Mouse (Mus musculus) embryonic facial prominence, embryonic 15.5 days (tissue): ENCODE data around the gene Galc. TPM values are rescaled to one million over a fixed set of nuclear protein-coding genes. Genes with fewer than 3 reads are reported as not detected.
"Not testable (repeated sequence)": the region's sequence is repeated elsewhere in the genome, so short reads cannot be mapped to it uniquely, and the experiment has no call there.

ENCODE experiments used
- ATAC-seq: fragments of 200-750 bp; cut with Nextera tagmentation; 2 replicates; pipeline ENCODE4 v1.8.0; 2017; ENCODE audit warnings: low read depth, moderate TSS enrichment; ENCODE audit not compliant: insufficient number of reproducible peaks, low FRiP score, low TSS enrichment
- H3K27ac ChIP-seq: fragments of 300-500 bp; sonication (generic); replicated peaks from 2 replicates; pipeline ENCODE4 v1.5.1; 2015; ENCODE audit warnings: mild to moderate bottlenecking, inconsistent platforms
- H3K27me3 ChIP-seq: fragments of 300-500 bp; sonication (generic); 2 replicates; pipeline ENCODE4 v1.6.1; 2015; ENCODE audit warnings: inconsistent platforms
- H3K36me3 ChIP-seq: fragments of 300-500 bp; sonication (generic); 2 replicates; pipeline ENCODE4 v1.6.1; 2015; ENCODE audit warnings: mild to moderate bottlenecking, inconsistent platforms
- H3K4me1 ChIP-seq: fragments of 300-500 bp; sonication (generic); 2 replicates; pipeline ENCODE4 v1.6.1; 2015; ENCODE audit warnings: inconsistent platforms
- H3K4me2 ChIP-seq: fragments of 300-500 bp; sonication (generic); replicated peaks from 2 replicates; pipeline ENCODE4 v1.6.1; 2015; ENCODE audit warnings: mild to moderate bottlenecking, inconsistent platforms
- H3K4me3 ChIP-seq: fragments of 300-500 bp; sonication (generic); replicated peaks from 2 replicates; pipeline ENCODE4 v1.5.1; 2015; ENCODE audit warnings: mild to moderate bottlenecking, inconsistent platforms
- H3K9ac ChIP-seq: fragments of 300-500 bp; sonication (generic); 2 replicates; pipeline ENCODE4 v1.6.1; 2015; ENCODE audit warnings: inconsistent platforms
- H3K9me3 ChIP-seq: fragments of 300-500 bp; sonication (generic); replicated peaks from 2 replicates; pipeline ENCODE4 v1.6.1; 2016; ENCODE audit warnings: inconsistent platforms
- WGBS: fragments of 180-500 bp; shearing (Covaris S2); methylation state at CpG from one replicate; pipeline ENCODE4 v1.1.7; 2015; 5-methylcytosine and 5-hydroxymethylcytosine counted together
- polyA plus RNA-seq: library from polyadenylated mRNA; unstranded; fragments of >200 nt; fragmentation: Nextera tagmentation; extraction: Ambion mirVana; gene quantifications from 2 replicates; pipeline ENCODE4 v1.2.1, GENCODE M21; 2015

Gene Galc
- polyA plus RNA-seq, 1 experiment from 2014 or later, result 9.2 TPM

DNA sequence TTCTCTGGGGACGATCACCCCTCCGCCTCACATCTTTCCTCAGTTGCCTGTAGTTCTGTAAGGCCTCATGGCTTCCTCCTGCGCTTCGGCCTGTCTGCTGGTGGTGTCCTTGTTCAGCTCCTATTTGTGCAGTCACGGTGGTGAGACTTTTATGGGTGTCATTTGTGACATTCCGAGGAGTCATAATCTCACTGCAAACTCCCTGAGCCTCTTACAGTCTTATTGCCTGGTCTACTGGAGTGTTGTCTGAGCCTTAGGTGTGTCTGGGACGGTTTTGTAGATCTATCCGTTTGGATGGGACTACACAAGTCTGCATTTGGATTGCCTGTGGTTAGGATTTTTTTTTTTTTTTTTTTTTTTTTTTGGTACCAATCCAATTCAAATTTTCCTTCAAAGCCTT lies 8.9 kb downstream of the Galc start:
- WGBS, result 83% methylated on average over 8 of the region's 8 CpGs
- no peak overlapping the region for H3K4me2 ChIP-seq
- H3K9me3 ChIP-seq, result no peaks in the 10 kb centered on the region
- no peak overlapping the region for H3K27ac ChIP-seq
- no peaks in the 10 kb centered on the region for H3K27me3 ChIP-seq
- peaks cover 4% of the 10 kb centered on the region; the same call in 1 of the 2 replicates for H3K36me3 ChIP-seq
- H3K9ac ChIP-seq, result no peak overlapping the region
- H3K4me3 ChIP-seq, result no peak overlapping the region
- no peaks in the 10 kb centered on the region for H3K4me1 ChIP-seq
- no peak for ATAC-seq

DNA sequence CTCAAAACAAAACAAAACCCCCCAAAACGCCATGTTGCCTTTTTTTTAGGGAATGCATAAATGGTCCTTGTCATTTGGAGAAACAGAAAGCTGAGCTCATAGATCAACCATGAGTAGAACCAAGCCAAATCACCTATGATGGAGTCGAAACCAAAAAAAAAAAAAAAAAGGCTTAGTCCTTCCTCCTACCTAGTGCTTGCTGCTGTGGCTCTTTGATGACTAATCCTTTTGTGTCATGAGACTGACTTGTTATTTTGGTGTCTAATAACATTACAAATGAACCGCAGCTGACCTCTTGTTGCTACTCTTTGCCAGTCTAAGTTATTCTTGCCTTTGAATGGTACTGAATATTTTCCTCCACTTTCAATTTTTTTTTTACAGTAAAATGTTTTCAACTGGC lies 9.6 kb downstream of the Galc start:
- Histone ChIP-seq H3K4me1 (no peaks in the 10 kb centered on the region), H3K27ac (no peak overlapping the region), H3K4me3 (no peak overlapping the region), H3K27me3 (no peaks in the 10 kb centered on the region), H3K4me2 (no peak overlapping the region), H3K9ac (no peak overlapping the region), H3K9me3 (no peaks in the 10 kb centered on the region), H3K36me3 (peaks cover 4% of the 10 kb centered on the region; the same call in 1 of the 2 replicates)
- ATAC-seq, result no peak
- WGBS, result 68% methylated on average over 3 of the region's 3 CpGs

DNA sequence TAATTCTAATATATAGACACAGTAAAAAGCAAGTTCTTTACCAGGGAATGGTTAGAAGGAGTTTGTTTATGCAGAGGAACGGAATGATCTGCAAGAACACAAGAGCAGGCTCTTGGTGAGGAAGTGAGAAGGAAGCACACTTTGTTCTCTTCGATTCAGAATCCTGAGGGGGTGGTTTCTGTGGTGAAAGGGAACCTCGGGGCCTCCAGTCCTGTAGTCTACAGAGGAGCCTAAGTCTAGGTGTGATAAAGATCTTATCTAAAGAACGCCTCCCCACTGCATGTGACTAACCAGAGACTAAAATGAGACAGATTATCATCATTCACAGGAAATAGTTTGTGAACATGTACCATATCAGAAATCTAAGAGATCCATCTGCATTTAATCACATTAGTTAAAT lies 12.4 kb downstream of the Galc start:
- ATAC-seq, result no peak
- H3K36me3 ChIP-seq, result peaks cover 4% of the 10 kb centered on the region; the same call in 1 of the 2 replicates
- H3K27ac ChIP-seq, result no peak overlapping the region
- no peaks in the 10 kb centered on the region for H3K9me3 ChIP-seq
- WGBS, result 71% methylated on average over 4 of the region's 4 CpGs
- H3K4me1 ChIP-seq, result no peaks in the 10 kb centered on the region
- H3K27me3 ChIP-seq, result no peaks in the 10 kb centered on the region
- no peak overlapping the region for H3K4me3 ChIP-seq
- no peak overlapping the region for H3K4me2 ChIP-seq
- no peak overlapping the region for H3K9ac ChIP-seq

DNA sequence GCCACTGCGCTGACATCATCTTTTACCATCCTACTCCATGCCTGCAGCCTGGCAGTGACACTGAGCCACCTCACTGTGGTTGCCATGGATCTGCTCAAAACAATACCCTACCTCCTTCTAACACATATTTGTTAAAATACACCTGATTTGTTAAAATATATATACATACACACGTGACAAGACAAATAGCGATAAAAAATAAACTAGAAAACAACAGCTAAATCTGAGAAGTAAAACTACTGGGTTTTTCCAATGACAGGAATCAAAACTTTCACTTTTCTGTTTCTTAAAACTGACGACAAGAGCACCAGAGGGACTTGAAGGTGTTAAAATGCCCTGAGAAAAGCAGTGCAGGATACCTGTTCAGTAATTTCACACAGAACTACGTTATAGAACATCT lies 14.4 kb downstream of the Galc start:
- Histone ChIP-seq H3K9ac (no peak overlapping the region), H3K27ac (no peak overlapping the region), H3K9me3 (no peaks in the 10 kb centered on the region), H3K4me2 (no peak overlapping the region), H3K27me3 (no peaks in the 10 kb centered on the region), H3K36me3 (no peaks in the 10 kb centered on the region; the same call in 1 of the 2 replicates), H3K4me1 (no peaks in the 10 kb centered on the region), H3K4me3 (no peak overlapping the region)
- WGBS, result 91% methylated on average over 5 of the region's 5 CpGs
- ATAC-seq, result no peak

DNA sequence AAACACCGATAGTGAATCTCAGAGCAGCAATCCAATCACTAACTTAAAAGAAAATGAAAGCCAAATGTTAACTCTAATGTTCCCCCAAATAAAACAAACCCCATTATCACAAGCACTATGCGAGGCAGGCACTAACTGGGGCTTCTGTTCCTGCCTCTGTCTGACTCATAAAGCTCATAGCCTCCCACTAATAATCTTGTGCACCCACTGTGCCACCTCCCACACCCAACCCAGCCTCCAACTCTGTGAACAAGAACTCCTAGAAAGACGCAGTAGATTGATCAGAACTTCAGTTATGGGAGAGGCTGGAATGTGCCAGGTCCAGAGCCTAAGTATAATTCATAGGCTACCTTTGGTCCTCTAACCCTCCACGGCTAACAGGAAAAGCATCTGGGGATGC lies 15.1 kb downstream of the Galc start:
- H3K4me2 ChIP-seq, result no peak overlapping the region
- H3K36me3 ChIP-seq, result no peaks in the 10 kb centered on the region
- WGBS, result 84% methylated on average over 4 of the region's 4 CpGs
- ATAC-seq, result no peak
- H3K27ac ChIP-seq, result no peak overlapping the region
- no peaks in the 10 kb centered on the region for H3K4me1 ChIP-seq
- H3K4me3 ChIP-seq, result no peak overlapping the region
- no peaks in the 10 kb centered on the region for H3K9me3 ChIP-seq
- H3K9ac ChIP-seq, result no peak overlapping the region
- no peaks in the 10 kb centered on the region for H3K27me3 ChIP-seq

DNA sequence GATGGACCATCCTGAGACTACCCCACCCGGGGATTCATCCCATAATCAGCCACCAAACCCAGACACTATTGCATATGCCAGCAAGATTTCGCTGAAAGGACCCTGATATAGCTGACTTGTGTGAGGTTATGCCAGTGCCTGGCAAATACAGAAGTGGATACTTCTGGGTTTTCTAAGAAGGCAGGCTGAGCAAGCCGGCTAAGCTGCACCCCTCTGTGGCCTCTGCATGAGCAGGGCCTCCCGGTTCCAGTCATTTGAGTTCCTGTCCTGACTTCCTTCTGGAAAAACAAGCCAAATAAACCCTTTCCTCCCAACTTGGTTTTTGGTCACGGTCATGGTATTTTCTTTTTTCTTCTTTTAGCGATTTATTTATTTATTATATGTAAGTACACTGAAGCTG lies 20.8 kb downstream of the Galc start:
- H3K36me3 ChIP-seq, H3K9ac ChIP-seq, H3K27ac ChIP-seq, H3K4me2 ChIP-seq, H3K27me3 ChIP-seq, ATAC-seq, H3K9me3 ChIP-seq, H3K4me3 ChIP-seq, H3K4me1 ChIP-seq: not testable (repeated sequence)
- WGBS, result 86% methylated on average over 6 of the region's 6 CpGs

DNA sequence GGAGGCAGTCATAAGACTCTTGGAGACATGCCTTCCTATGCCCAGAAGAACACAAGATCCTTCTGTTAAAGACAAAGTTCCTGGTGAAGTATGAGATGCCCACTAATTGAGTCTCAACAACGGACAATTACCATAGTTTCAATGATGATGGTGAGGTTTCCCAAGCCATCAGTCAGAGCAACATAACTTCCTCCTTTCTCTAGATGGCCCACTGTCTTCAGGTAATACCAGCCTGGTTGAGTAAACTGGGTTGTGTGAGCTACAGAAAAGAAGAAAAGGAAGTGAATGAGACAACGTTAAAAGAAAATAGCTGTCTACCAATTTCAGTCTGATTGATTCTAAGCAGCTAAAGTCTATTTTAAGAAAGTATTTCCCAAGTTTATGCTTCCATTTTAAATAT lies 32.2 kb downstream of the Galc start:
- H3K27ac ChIP-seq, result no peak overlapping the region
- 86% methylated on average over 2 of the region's 2 CpGs for whole genome bisulfite sequencing
- ATAC-seq, result no peak

DNA sequence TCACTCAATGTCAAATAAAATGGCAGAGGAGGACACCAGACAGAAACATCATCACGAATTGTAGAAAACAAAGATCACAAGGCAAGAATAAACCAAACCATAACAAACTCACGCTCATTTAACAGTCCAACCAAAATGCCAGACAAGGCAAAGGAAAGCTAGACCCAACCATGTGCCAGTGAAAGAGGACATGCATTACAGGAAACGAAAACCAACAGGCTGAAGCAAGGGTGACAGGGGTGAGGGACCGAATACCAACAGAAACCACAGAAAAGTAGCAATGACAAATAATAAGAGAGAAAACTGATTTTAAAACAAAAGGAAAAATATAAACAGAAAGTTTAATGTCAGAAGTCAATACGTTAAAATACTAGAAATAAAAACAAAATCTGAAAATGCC lies 36.0 kb downstream of the Galc start:
- H3K9ac ChIP-seq, result no peak overlapping the region
- ATAC-seq, result no peak
- no peak overlapping the region for H3K4me2 ChIP-seq
- H3K4me1 ChIP-seq, result no peaks in the 10 kb centered on the region
- 63% methylated on average over 5 of the region's 5 CpGs for WGBS
- H3K36me3 ChIP-seq, result 0 out of 2 replicates have a peak, but pooled peaks cover 7% of the 10 kb centered on the region
- no peak overlapping the region for H3K4me3 ChIP-seq
- H3K27ac ChIP-seq, result no peak overlapping the region
- no peaks in the 10 kb centered on the region for H3K9me3 ChIP-seq
- H3K27me3 ChIP-seq, result no peaks in the 10 kb centered on the region

More for the DNA sequence above, 32.2 kb downstream of the Galc start:
- Histone ChIP-seq H3K27me3 (no peaks in the 10 kb centered on the region), H3K4me1 (no peaks in the 10 kb centered on the region), H3K36me3 (0 out of 2 replicates have a peak, but pooled peaks cover 7% of the 10 kb centered on the region), H3K9me3 (no peaks in the 10 kb centered on the region), H3K4me3 (no peak overlapping the region), H3K9ac (no peak overlapping the region), H3K4me2 (no peak overlapping the region)

DNA sequence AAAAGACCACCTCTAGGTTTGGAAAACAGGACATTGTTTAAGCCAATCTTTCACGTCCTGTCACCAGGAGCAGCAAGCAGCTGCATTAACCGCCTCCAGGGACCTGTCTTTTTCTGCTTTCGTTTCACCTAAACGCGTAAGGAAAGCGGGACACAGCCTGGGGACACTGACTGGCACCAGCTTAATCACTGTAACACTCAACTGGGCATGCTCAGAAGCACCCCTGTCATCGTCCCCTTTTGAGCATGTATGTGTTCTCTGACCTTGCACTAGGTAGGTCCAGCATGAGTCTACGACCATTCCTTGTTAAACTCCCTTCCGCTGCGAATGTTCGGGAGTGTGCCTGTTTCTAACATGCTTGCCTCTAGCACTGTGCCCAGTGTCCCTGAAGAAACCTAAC lies 42.8 kb downstream of the Galc start:
- Histone ChIP-seq H3K9me3 (no peaks in the 10 kb centered on the region), H3K9ac (no peak overlapping the region), H3K4me1 (no peaks in the 10 kb centered on the region), H3K36me3 (no peaks in the 10 kb centered on the region), H3K4me2 (no peak overlapping the region), H3K27me3 (no peaks in the 10 kb centered on the region), H3K27ac (no peak overlapping the region), H3K4me3 (no peak overlapping the region)
- no peak for ATAC-seq
- WGBS, result 59% methylated on average over 11 of the region's 11 CpGs

DNA sequence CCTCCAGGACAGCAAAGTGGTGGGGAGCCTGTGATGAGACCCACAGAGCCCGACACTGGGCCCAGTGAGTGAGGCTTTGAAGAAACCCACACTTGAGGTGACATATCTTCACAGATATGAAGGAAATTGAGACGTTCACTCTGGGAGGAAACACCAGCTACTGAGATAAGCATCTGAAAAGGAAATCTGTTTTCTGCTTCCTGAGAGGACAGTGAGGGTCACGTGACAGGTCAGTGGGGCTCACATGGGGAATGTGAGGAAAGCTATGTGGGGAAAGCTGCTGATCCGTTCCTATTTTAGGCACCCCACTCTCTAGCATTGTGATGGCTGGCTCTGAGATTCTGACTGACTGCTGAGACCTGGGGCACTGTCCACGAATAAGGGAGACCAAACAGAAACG lies 43.7 kb downstream of the Galc start:
- no peaks in the 10 kb centered on the region for H3K36me3 ChIP-seq
- no peak overlapping the region for H3K9ac ChIP-seq
- no peaks in the 10 kb centered on the region for H3K4me1 ChIP-seq
- H3K27ac ChIP-seq, result no peak overlapping the region
- H3K4me3 ChIP-seq, result no peak overlapping the region
- H3K9me3 ChIP-seq, result no peaks in the 10 kb centered on the region
- no peak overlapping the region for H3K4me2 ChIP-seq
- H3K27me3 ChIP-seq, result no peaks in the 10 kb centered on the region
- no peak for ATAC-seq
- 48% methylated on average over 6 of the region's 6 CpGs for WGBS

DNA sequence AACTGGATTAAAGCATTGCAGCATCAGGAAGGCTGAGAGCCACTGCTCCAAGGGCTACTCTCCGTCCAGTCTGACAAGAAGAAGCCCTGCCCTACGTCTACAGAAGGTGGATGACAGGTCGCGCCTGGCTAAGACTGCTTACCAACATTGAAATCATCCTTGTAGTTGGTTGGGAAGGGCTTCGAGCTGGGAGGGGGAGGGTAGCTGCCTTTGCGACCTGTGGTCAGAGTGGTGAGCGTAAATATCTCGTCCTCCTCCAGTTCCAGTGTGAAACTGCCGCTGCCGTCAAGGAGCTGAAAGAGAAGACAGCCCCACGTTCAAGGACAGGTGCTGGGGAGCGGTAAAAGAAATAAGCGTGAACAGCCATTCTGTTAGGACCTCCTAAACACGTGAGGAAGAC lies 45.1 kb downstream of the Galc start:
- Histone ChIP-seq H3K27me3 (no peaks in the 10 kb centered on the region), H3K4me1 (no peaks in the 10 kb centered on the region), H3K9me3 (no peaks in the 10 kb centered on the region), H3K4me3 (no peak overlapping the region), H3K36me3 (no peaks in the 10 kb centered on the region), H3K4me2 (no peak overlapping the region), H3K9ac (no peak overlapping the region), H3K27ac (no peak overlapping the region)
- WGBS, result 84% methylated on average over 14 of the region's 14 CpGs
- no peak for ATAC-seq

DNA sequence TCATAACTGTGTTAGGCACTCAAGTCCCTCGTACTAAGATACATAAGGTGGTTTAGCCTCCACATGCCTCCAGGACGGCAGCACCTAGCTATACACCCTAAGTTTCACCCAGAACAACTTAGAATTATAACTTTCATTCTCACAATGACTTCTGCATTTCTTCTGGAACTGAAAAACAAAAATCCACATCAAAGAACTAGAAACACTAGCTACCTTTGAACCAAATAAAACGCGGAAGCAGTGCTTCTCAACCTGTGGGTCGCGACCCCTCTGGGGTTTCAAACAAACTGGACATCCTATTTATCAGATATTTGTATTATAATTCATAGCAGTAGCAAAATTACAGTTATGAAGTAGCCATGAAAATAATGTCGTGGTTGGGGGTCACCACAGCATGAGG lies 45.5 kb downstream of the Galc start:
- H3K4me3 ChIP-seq, result no peak overlapping the region
- no peaks in the 10 kb centered on the region for H3K4me1 ChIP-seq

More for the DNA sequence above, 45.5 kb downstream of the Galc start:
- Histone ChIP-seq H3K4me2 (no peak overlapping the region), H3K36me3 (no peaks in the 10 kb centered on the region), H3K9ac (no peak overlapping the region), H3K27ac (no peak overlapping the region), H3K9me3 (no peaks in the 10 kb centered on the region), H3K27me3 (no peaks in the 10 kb centered on the region)
- no peak for ATAC-seq
- 87% methylated on average over 7 of the region's 7 CpGs for WGBS
